Mouse (Mus musculus) macrophage (primary cell): ENCODE data around the gene 1700013G24Rik. TPM values are rescaled to one million over a fixed set of nuclear protein-coding genes. Genes with fewer than 3 reads are reported as not detected.

ENCODE experiments used
- H3K27ac ChIP-seq: fragments of 350-480 bp; formaldehyde crosslinking; 2 replicates; pipeline ENCODE4 v1.9.0; 2021
- H3K36me3 ChIP-seq: fragments of 350-480 bp; formaldehyde crosslinking; 2 replicates; pipeline ENCODE4 v1.9.0; 2021; ENCODE audit errors: inconsistent target
- H3K4me3 ChIP-seq: fragments of 350-480 bp; formaldehyde crosslinking; 2 replicates; pipeline ENCODE4 v1.9.0; 2021; ENCODE audit errors: inconsistent target
- H3K79me2 ChIP-seq: fragments of 350-480 bp; formaldehyde crosslinking; 2 replicates; pipeline ENCODE4 v1.9.0; 2021; ENCODE audit errors: inconsistent target
- WGBS: methylation state at CpG from one replicate; pipeline ENCODE4 v1.1.7; 2026; ENCODE audit warnings: inconsistent platforms; ENCODE audit not compliant: missing documents; 5-methylcytosine and 5-hydroxymethylcytosine counted together
- polyA plus RNA-seq: library from polyadenylated mRNA; stranded (reverse); fragments of 250-400 nt; gene quantifications from 3 replicates; pipeline ENCODE4 v1.2.4, GENCODE M21; 2018; ENCODE audit warnings: inconsistent platforms

The 1700013G24Rik gene
- polyA plus RNA-seq, 1 experiment from 2014 or later = not detected

GRCm38 (mm10) chr4:137466991-137467390, 13.9 kb downstream of the 1700013G24Rik start:
- WGBS = 94% methylated on average over 4 of the region's 4 CpGs
- Histone ChIP-seq H3K4me3 (no peak overlapping the region), H3K36me3 (no peaks in the 10 kb centered on the region), H3K79me2 (no peaks in the 10 kb centered on the region), H3K27ac (no peak overlapping the region)

GRCm38 (mm10) chr4:137467525-137467924, 14.4 kb downstream of the 1700013G24Rik start:
- Histone ChIP-seq H3K4me3 (no peak overlapping the region), H3K36me3 (no peaks in the 10 kb centered on the region), H3K79me2 (no peaks in the 10 kb centered on the region), H3K27ac (no peak overlapping the region)
- 91% methylated on average over 2 of the region's 2 CpGs for WGBS

- H3K27ac ChIP-seq = no peak within 1 kb of the TSS
- no peaks in the 10 kb centered on the region for H3K36me3 ChIP-seq
- H3K79me2 ChIP-seq = no peaks in the 10 kb centered on the region
- H3K4me3 ChIP-seq = no peak within 1 kb of the TSS
- WGBS = 2% methylated on average over 53 of the region's 72 CpGs
Observed at GRCm38 (mm10) chr4:137468260-137469080, 15.4 kb downstream of the 1700013G24Rik start, which contains the start of gene Hspg2. Gene Hspg2, plus strand, starts transcription at chr4:137468769.

- Histone ChIP-seq H3K27ac (no peak overlapping the region), H3K4me3 (no peak overlapping the region), H3K36me3 (no peaks in the 10 kb centered on the region), H3K79me2 (no peaks in the 10 kb centered on the region)
- WGBS = 21% methylated on average over 20 of the region's 20 CpGs
Observed at GRCm38 (mm10) chr4:137469081-137469844, 16.2 kb downstream of the 1700013G24Rik start.

- Histone ChIP-seq H3K79me2 (no peaks in the 10 kb centered on the region), H3K27ac (no peak overlapping the region), H3K4me3 (no peak overlapping the region), H3K36me3 (no peaks in the 10 kb centered on the region)
- 89% methylated on average over 14 of the region's 15 CpGs for WGBS
Observed at GRCm38 (mm10) chr4:137469845-137470692, 17.0 kb downstream of the 1700013G24Rik start.

- H3K4me3 ChIP-seq = no peak overlapping the region
- H3K79me2 ChIP-seq = no peaks in the 10 kb centered on the region
- H3K36me3 ChIP-seq = no peaks in the 10 kb centered on the region
- H3K27ac ChIP-seq = no peak overlapping the region
- 84% methylated on average over 9 of the region's 9 CpGs for WGBS
Observed at GRCm38 (mm10) chr4:137470701-137471317, 17.7 kb downstream of the 1700013G24Rik start.

GRCm38 (mm10) chr4:137471326-137471725, 18.2 kb downstream of the 1700013G24Rik start:
- Histone ChIP-seq H3K36me3 (no peaks in the 10 kb centered on the region), H3K79me2 (no peaks in the 10 kb centered on the region), H3K27ac (no peak overlapping the region), H3K4me3 (no peak overlapping the region)
- 91% methylated on average over 8 of the region's 8 CpGs for WGBS

- H3K36me3 ChIP-seq = no peaks in the 10 kb centered on the region
- H3K4me3 ChIP-seq = no peak overlapping the region
- WGBS = 94% methylated on average over 8 of the region's 8 CpGs
- H3K27ac ChIP-seq = no peak overlapping the region
- H3K79me2 ChIP-seq = no peaks in the 10 kb centered on the region
Observed at GRCm38 (mm10) chr4:137473240-137473639, 20.2 kb downstream of the 1700013G24Rik start.

GRCm38 (mm10) chr4:137473701-137474388, 20.8 kb downstream of the 1700013G24Rik start:
- H3K4me3 ChIP-seq = no peak overlapping the region
- WGBS = 92% methylated on average over 18 of the region's 18 CpGs
- H3K27ac ChIP-seq = no peak overlapping the region
- no peaks in the 10 kb centered on the region for H3K79me2 ChIP-seq
- no peaks in the 10 kb centered on the region for H3K36me3 ChIP-seq

- H3K27ac ChIP-seq = no peak overlapping the region
- no peaks in the 10 kb centered on the region for H3K36me3 ChIP-seq
- H3K4me3 ChIP-seq = no peak overlapping the region
- 92% methylated on average over 7 of the region's 7 CpGs for WGBS
- no peaks in the 10 kb centered on the region for H3K79me2 ChIP-seq
Observed at GRCm38 (mm10) chr4:137474694-137475093, 21.6 kb downstream of the 1700013G24Rik start.

- no peaks in the 10 kb centered on the region for H3K79me2 ChIP-seq
- no peak overlapping the region for H3K27ac ChIP-seq
- H3K36me3 ChIP-seq = no peaks in the 10 kb centered on the region
- 87% methylated on average over 13 of the region's 13 CpGs for WGBS
- H3K4me3 ChIP-seq = no peak overlapping the region
Observed at GRCm38 (mm10) chr4:137475271-137476050, 22.4 kb downstream of the 1700013G24Rik start.

- 68% methylated on average over 10 of the region's 10 CpGs for WGBS
- H3K36me3 ChIP-seq = no peaks in the 10 kb centered on the region
Observed at GRCm38 (mm10) chr4:137476065-137476760, 23.1 kb downstream of the 1700013G24Rik start.

More at GRCm38 (mm10) chr4:137476065-137476760, 23.1 kb downstream of the 1700013G24Rik start:
- Histone ChIP-seq H3K79me2 (no peaks in the 10 kb centered on the region), H3K4me3 (no peak overlapping the region), H3K27ac (no peak overlapping the region)
